Mouse (Mus musculus) neural tube, embryonic 12.5 days (tissue): ENCODE measurements around the gene Nfib. TPM values are rescaled to one million over a fixed set of nuclear protein-coding genes. Genes with fewer than 3 reads are reported as not detected.

ENCODE experiments used
- ATAC-seq: fragments of 200-750 bp; cut with Nextera tagmentation; 2 replicates; pipeline ENCODE4 v1.8.0; 2017; ENCODE audit warnings: low read depth, mild to moderate bottlenecking, moderate TSS enrichment, moderate library complexity; ENCODE audit not compliant: low FRiP score
- H3K27ac ChIP-seq: fragments of 300-500 bp; sonication (generic); 2 replicates; pipeline ENCODE4 v1.5.1; 2016
- H3K27me3 ChIP-seq: fragments of 300-500 bp; sonication (generic); replicated peaks from 2 replicates; pipeline ENCODE4 v1.6.1; 2016; ENCODE audit warnings: mild to moderate bottlenecking
- H3K36me3 ChIP-seq: fragments of 300-500 bp; sonication (generic); 2 replicates; pipeline ENCODE4 v1.6.1; 2016; ENCODE audit warnings: mild to moderate bottlenecking
- H3K4me1 ChIP-seq: fragments of 300-500 bp; sonication (generic); 2 replicates; pipeline ENCODE4 v1.6.1; 2016
- H3K4me2 ChIP-seq: fragments of 300-500 bp; sonication (generic); replicated peaks from 2 replicates; pipeline ENCODE4 v1.6.1; 2016; ENCODE audit warnings: mild to moderate bottlenecking
- H3K4me3 ChIP-seq: fragments of 300-500 bp; sonication (generic); 2 replicates; pipeline ENCODE4 v1.5.1; 2016
- H3K9ac ChIP-seq: fragments of 300-500 bp; sonication (generic); 2 replicates; pipeline ENCODE4 v1.6.1; 2016; ENCODE audit warnings: mild to moderate bottlenecking
- H3K9me3 ChIP-seq: fragments of 300-500 bp; sonication (generic); 2 replicates; pipeline ENCODE4 v1.6.1; 2016; ENCODE audit warnings: mild to moderate bottlenecking
- WGBS: fragments of 180-500 bp; shearing (Covaris S2); methylation state at CpG from one replicate; pipeline ENCODE4 v1.1.7; 2016; 5-methylcytosine and 5-hydroxymethylcytosine counted together
- polyA plus RNA-seq: library from polyadenylated mRNA; unstranded; fragments of >200 nt; fragmentation: Nextera tagmentation; extraction: Ambion mirVana; gene quantifications from 2 replicates; pipeline ENCODE4 v1.2.1, GENCODE M21; 2016

The Nfib gene
- polyA plus RNA-seq, 1 experiment from 2014 or later: 51.0 TPM

DNA sequence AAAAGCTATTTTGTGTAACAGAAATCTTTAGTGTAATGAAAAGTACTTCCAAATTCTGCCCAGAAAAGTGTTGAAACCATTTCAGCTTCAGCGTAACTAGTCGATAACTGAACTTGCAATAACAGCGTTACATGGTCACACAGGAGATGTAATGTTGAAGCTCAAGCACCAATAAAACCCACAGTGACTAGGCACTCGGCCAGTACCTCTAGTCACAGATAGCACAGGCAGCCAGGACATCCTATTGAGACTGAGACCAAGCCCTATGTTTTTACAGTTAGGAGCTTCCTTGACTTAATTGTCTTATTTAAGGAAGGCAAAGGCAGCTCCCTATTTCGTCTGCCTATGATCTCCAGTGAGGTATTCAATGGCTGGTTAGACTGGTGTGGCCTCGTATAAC, 389.4 kb downstream of the Nfib start:
- no peak for ATAC-seq
- no peak overlapping the region for H3K4me3 ChIP-seq
- no peak overlapping the region for H3K27ac ChIP-seq
- 82% methylated on average over 6 of the region's 6 CpGs for WGBS
- no peaks in the 10 kb centered on the region for H3K27me3 ChIP-seq
- peaks cover 10% of the 10 kb centered on the region for H3K36me3 ChIP-seq
- H3K4me2 ChIP-seq: no peak overlapping the region
- H3K4me1 ChIP-seq: no peaks in the 10 kb centered on the region
- H3K9ac ChIP-seq: no peak overlapping the region
- no peaks in the 10 kb centered on the region for H3K9me3 ChIP-seq

DNA sequence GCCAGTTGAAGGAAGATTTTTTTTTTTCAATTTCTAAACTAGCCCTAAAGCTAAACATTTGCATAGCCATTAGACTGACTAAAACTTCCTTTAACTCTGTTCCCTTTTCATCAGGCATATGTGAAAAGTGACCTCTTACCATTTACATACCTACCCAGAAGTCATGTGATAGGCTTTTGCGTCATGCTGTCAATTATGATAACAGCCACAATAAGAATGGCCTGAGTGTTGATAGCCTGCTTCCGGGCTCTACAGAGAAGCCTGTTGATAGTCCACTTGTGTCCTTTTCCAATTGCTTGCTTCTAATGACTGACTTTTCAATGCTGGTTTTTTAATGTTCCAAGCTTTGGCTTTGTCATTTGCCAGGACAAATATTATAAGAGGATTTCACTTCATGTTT, 389.8 kb downstream of the Nfib start:
- H3K27me3 ChIP-seq: no peaks in the 10 kb centered on the region
- H3K27ac ChIP-seq: no peak overlapping the region
- no peak overlapping the region for H3K4me3 ChIP-seq
- no peak for ATAC-seq
- H3K36me3 ChIP-seq: peaks cover 10% of the 10 kb centered on the region
- H3K4me1 ChIP-seq: no peaks in the 10 kb centered on the region
- H3K9ac ChIP-seq: no peak overlapping the region
- no peaks in the 10 kb centered on the region for H3K9me3 ChIP-seq
- WGBS: 87% methylated on average over 2 of the region's 2 CpGs
- no peak overlapping the region for H3K4me2 ChIP-seq

DNA sequence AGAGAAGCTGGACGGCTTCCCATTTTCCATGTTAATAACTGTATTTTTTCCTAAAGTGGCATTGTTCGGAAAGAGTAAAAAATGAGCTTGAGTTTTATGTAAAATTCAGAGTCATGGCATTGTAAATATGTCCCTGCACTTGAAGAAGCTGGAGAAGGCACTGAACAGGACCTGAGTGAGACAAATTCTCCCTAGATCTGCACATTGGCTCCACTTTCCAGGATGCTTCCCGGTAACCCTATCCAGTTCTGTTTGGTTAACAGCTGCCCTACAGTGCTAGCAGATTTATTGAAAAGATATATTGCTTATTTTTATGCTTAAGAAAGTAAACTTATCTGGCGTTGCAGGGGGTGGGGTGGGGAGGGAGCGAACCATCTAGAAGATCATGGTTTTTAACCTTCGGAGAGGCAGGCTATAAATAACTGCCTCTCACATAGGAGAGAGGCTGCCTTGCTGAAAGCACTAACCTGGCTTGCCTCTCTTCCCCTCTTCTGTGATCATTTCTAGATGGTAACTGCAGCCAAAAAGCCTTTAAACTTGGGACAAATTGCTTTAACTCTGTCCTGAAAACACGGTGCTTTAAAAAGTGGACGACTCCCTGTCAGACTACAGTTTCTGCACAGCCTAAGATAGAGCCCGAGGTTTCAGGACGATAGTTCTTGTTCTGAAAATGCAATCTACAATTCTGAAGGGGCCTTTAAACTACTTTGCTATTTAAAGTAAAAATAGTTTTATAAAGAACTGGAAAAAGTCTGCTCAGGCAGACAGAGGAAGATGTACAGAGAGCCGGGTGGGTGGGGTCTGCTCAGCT, 394.4 kb downstream of the Nfib start:
- no peaks in the 10 kb centered on the region for H3K9me3 ChIP-seq
- no peak overlapping the region for H3K27ac ChIP-seq
- peaks cover 5% of the 10 kb centered on the region; the same call in 1 of the 2 replicates for H3K36me3 ChIP-seq
- no peaks in the 10 kb centered on the region for H3K4me1 ChIP-seq
- no peak overlapping the region for H3K9ac ChIP-seq
- no peak for ATAC-seq
- WGBS: 70% methylated on average over 11 of the region's 11 CpGs
- no peaks in the 10 kb centered on the region for H3K27me3 ChIP-seq
- no peak overlapping the region for H3K4me2 ChIP-seq
- no peak overlapping the region for H3K4me3 ChIP-seq

DNA sequence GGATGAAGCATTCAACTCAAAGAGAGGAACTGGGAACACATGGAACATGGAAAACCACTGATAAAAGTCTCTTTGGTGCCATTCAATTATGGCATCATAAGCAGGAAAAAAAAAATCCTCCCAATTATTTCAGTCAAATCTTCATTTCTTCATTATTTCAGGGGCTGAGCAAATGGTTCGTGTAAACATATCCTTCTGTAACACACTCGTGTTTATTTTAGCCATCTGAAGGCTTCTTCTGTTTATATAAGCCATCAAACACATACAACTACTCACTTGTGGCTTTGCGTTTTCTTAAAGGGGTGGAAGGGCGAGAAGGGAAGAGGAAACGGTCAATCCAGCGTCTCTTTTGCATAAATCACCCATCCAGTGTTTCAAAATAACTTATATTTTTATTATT, 399.5 kb downstream of the Nfib start:
- no peak overlapping the region for H3K9ac ChIP-seq
- no peak overlapping the region for H3K4me3 ChIP-seq
- peaks cover 22% of the 10 kb centered on the region for H3K4me1 ChIP-seq
- no peak overlapping the region for H3K4me2 ChIP-seq
- H3K9me3 ChIP-seq: no peaks in the 10 kb centered on the region
- WGBS: 73% methylated on average over 6 of the region's 6 CpGs
- peaks cover 5% of the 10 kb centered on the region; the same call in 1 of the 2 replicates for H3K36me3 ChIP-seq
- no peaks in the 10 kb centered on the region for H3K27me3 ChIP-seq
- H3K27ac ChIP-seq: no peak overlapping the region
- ATAC-seq: no peak

DNA sequence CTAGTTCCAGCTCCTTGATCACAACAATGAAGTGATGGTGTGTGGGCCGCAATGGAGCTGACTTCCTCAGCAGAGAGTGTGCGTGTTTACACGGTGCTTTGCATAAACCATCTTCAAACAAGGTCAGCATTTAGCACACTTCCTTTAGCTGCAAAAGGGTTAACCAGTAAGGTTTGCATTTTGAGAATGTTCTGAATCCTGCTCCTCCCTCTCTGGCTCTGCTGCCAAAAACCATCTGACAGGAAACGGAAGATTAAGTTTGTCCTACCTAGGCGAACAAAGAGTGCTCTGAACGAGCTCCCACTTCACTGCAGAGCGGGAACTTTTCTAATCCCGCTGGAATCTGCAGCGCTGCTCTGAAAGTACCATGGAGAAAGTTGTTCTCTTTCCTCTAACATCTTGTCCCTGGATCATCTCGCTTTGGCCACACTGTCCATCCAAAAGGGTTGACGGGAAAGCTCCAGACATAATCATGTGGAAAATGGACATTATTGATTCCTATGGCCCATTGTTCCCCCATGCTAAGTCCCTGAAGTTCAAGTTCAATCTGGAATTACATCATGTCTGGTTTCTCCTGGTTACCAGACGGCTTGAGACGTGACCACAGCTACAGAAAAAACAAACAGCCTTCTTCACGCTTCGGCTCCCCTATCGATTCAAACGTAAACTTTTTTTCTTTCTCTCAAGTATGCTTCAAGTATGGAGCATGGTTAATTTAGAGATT, 401.2 kb downstream of the Nfib start:
- H3K9me3 ChIP-seq: no peaks in the 10 kb centered on the region
- 11% methylated on average over 17 of the region's 17 CpGs for WGBS
- ATAC-seq: peak; percentile 73
- 0 out of 2 replicates have a peak overlapping the region, but pooled peaks have one; percentile 13 for H3K9ac ChIP-seq
- peaks cover 22% of the 10 kb centered on the region for H3K4me1 ChIP-seq
- H3K27me3 ChIP-seq: no peaks in the 10 kb centered on the region
- H3K4me3 ChIP-seq: no peak overlapping the region
- peak overlapping the region; percentile 42 for H3K4me2 ChIP-seq
- H3K36me3 ChIP-seq: peaks cover 5% of the 10 kb centered on the region; the same call in 1 of the 2 replicates
- H3K27ac ChIP-seq: peak overlapping the region; percentile 66

DNA sequence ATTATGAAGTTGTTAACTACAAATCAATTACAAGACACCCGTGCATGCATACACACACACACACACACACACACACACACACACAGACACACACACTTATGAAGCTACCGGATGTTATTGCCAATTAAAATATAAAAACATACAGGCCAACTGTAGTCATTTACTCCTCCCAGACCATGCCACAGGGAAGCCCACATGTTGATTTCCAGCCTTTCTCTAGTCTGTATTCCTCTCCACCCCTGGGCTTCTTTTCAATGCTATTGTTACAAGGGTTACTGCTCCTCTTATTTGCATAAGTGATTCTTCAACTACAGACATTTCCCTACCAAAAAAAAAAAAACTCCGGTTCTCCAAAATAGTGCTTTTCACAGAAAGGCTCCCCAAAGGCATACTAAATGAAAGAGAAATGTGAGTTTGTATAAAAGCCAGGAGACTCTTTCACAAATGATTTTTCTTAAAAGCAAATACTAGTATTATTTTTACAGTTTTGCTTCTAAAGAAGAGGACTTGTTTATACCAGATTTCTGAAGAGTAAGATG, 402.1 kb downstream of the Nfib start:
- H3K9ac ChIP-seq: no peak overlapping the region
- no peak overlapping the region for H3K4me3 ChIP-seq
- H3K27ac ChIP-seq: no peak overlapping the region
- peaks cover 5% of the 10 kb centered on the region; the same call in 1 of the 2 replicates for H3K36me3 ChIP-seq
- ATAC-seq: peak; percentile 72
- no peaks in the 10 kb centered on the region for H3K9me3 ChIP-seq
- 0 out of 2 replicates have a peak overlapping the region, but pooled peaks have one; percentile 8 for H3K4me2 ChIP-seq
- peaks cover 22% of the 10 kb centered on the region for H3K4me1 ChIP-seq
- 37% methylated on average over 3 of the region's 3 CpGs for WGBS
- H3K27me3 ChIP-seq: no peaks in the 10 kb centered on the region

DNA sequence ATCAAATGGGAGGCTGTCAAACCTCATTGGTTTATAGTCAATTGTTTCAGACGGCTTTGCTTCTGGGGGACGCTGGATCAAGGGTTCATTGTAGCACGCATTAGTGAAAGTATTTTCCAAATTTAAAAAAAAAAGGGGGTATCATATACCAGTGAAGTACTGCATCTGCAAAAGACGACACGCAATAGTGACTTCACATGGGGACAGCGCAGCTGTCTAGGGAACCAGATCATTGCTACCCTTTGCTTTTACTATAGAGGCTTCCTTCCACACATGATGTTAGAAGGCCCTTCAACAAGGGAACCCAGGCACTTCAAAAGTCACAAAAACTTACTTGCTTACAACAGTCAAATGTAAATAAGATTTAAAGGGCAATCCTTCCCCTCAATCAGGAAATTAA, 402.6 kb downstream of the Nfib start:
- Histone ChIP-seq H3K4me2 (no peak overlapping the region), H3K27ac (no peak overlapping the region), H3K36me3 (peaks cover under 1% of the 10 kb centered on the region; the same call in 1 of the 2 replicates), H3K27me3 (no peaks in the 10 kb centered on the region), H3K4me1 (peaks cover 22% of the 10 kb centered on the region), H3K9me3 (no peaks in the 10 kb centered on the region), H3K4me3 (no peak overlapping the region), H3K9ac (no peak overlapping the region)
- WGBS: 46% methylated on average over 6 of the region's 6 CpGs
- ATAC-seq: no peak

DNA sequence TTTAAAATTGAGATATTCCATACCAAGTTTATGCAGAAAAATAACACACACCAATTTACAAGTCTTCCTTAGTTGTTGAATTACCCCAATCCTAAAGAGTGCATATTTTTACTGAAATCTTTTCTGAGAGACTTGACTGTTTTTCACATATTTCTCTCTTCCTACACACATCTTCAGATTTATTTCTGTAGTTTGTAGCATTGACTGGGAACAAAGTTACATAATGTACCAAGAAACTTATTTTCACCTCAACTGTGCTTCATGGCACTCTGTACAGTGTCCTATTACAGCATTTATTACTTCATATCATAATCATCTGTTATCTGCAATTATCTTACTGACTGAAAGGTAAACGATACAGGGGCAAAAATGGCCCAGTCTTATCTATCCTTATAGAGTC, 406.9 kb downstream of the Nfib start:
- H3K27me3 ChIP-seq: no peaks in the 10 kb centered on the region
- ATAC-seq: no peak
- H3K4me3 ChIP-seq: no peak overlapping the region
- no peak overlapping the region for H3K4me2 ChIP-seq
- no peak overlapping the region for H3K27ac ChIP-seq
- 0 out of 2 replicates have a peak, but pooled peaks cover 2% of the 10 kb centered on the region for H3K36me3 ChIP-seq
- H3K4me1 ChIP-seq: peaks cover 4% of the 10 kb centered on the region; the same call in 1 of the 2 replicates
- H3K9me3 ChIP-seq: no peaks in the 10 kb centered on the region
- H3K9ac ChIP-seq: no peak overlapping the region
- WGBS: 94% methylated on average over 1 of the region's 1 CpGs

DNA sequence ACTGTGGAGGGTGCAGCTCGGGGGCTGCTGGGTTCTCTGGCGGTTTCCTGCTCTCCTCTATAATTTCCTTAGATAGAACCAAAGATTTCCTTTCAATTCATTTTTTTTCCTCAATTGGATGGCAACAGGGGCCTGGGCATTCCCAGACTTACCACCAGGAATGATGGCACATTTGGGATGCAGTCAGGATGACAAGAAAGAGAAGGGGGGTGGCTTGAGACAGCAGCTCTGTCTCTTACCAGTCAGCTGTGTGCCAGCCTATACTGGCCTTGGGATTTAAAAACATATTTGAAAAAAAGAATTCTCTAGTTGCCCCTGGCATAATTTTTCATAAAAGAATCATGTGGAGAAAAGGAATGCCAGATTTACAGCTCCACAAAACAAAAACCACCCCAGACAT, 408.0 kb downstream of the Nfib start:
- Histone ChIP-seq H3K4me1 (peaks cover 6% of the 10 kb centered on the region), H3K27me3 (no peaks in the 10 kb centered on the region), H3K36me3 (0 out of 2 replicates have a peak, but pooled peaks cover 2% of the 10 kb centered on the region), H3K4me2 (no peak overlapping the region), H3K9ac (no peak overlapping the region), H3K4me3 (no peak overlapping the region), H3K27ac (no peak overlapping the region), H3K9me3 (no peaks in the 10 kb centered on the region)
- no peak for ATAC-seq
- 82% methylated on average over 2 of the region's 2 CpGs for WGBS

DNA sequence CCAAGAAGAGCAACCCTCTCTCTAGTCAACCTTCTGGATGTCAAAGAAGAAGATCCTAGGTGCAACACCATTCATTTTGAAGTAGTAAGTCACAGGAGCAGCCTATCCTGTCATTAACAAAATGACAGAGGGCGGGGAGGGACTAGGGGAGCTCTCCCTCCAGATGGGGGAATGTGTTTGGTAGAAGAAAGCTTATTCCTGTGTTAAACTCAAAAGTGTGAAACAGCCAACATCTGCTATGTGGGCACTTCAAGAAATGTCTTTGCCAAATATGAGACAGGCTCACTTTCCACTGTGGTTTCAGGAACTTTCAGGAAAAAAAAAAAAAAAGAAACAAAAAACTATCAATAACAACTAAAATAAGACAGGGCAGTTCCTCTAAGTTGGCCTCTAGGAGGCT, 411.5 kb downstream of the Nfib start:
- H3K4me1 ChIP-seq: peaks cover 11% of the 10 kb centered on the region
- H3K4me2 ChIP-seq: no peak overlapping the region
- 65% methylated on average over 1 of the region's 1 CpGs for WGBS
- H3K36me3 ChIP-seq: 0 out of 2 replicates have a peak, but pooled peaks cover 2% of the 10 kb centered on the region
- H3K9me3 ChIP-seq: no peaks in the 10 kb centered on the region
- H3K4me3 ChIP-seq: no peak overlapping the region
- no peak overlapping the region for H3K27ac ChIP-seq
- no peak overlapping the region for H3K9ac ChIP-seq
- no peaks in the 10 kb centered on the region for H3K27me3 ChIP-seq
- no peak for ATAC-seq

DNA sequence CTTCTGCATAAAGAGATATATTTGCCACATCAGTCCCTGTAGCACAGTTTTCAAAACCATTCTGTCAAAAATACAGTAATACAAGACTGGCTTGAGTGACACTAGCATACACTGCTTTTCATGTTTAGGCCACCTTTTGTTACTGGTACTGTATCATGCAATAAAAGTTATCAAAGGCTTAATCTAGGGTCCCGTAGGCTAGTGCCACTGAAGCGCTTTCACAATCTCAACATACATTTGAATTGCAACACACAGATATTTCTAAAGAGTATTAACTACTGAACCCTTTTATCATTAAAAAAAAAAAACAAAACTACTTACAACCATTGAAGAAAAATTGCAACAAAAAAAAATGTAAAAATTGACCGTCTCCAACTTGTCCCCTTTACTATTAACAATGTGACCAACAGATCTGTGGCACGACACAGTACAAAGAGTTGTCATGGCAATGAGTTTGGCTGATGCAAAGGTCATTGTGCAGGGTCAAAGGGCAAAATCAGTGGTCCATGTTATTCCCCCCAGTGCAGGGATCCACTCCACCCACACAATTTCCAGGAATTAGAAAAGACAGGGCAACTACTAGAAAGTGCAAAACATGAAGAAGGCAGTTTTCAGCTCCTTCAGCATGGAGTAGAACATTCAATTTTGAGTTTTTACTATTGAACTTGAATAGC, 414.2 kb downstream of the Nfib start:
- H3K4me3 ChIP-seq: no peak overlapping the region
- H3K9ac ChIP-seq: no peak overlapping the region
- no peak for ATAC-seq
- 0 out of 2 replicates have a peak, but pooled peaks cover 1% of the 10 kb centered on the region for H3K36me3 ChIP-seq
- WGBS: 34% methylated on average over 4 of the region's 4 CpGs
- H3K4me1 ChIP-seq: peaks cover 11% of the 10 kb centered on the region
- H3K27me3 ChIP-seq: no peaks in the 10 kb centered on the region
- no peaks in the 10 kb centered on the region for H3K9me3 ChIP-seq
- no peak overlapping the region for H3K4me2 ChIP-seq
- no peak overlapping the region for H3K27ac ChIP-seq

DNA sequence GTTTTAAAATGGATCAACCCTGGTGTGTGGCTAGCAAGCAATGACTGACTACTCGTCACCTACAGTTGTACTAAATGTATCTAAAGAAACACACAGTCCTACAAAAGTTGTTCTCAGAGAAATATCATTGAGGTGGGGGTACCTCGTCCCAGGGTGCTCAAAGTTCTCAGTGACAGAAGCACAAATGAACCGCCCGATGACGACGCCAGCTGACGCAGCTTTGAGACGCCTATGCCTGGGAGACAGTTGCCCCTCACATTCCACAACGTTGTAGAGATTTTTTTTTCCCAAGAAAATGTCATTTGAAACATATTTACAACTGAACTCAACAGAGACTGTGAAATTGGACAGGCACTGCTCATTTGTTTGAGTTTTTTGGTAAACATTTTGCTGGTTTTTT, 414.9 kb downstream of the Nfib start:
- Histone ChIP-seq H3K9me3 (no peaks in the 10 kb centered on the region), H3K4me1 (peaks cover 11% of the 10 kb centered on the region), H3K9ac (no peak overlapping the region), H3K27ac (no peak overlapping the region), H3K36me3 (no peaks in the 10 kb centered on the region), H3K27me3 (no peaks in the 10 kb centered on the region), H3K4me2 (no peak overlapping the region), H3K4me3 (no peak overlapping the region)
- ATAC-seq: no peak
- 49% methylated on average over 9 of the region's 9 CpGs for WGBS
